Mouse (Mus musculus) adrenal gland, postnatal 36 days (tissue): Measurements from ENCODE around the gene Pgrmc2. TPM values are rescaled to one million over a fixed set of nuclear protein-coding genes. Genes with fewer than 3 reads are reported as not detected.
A peak's percentile ranks its signal among the peaks of the same experiment; 100 is the strongest.

Source experiments
- DNase-seq, 2 experiments: peaks; one replicate each; pipeline ENCODE4 v3.0.0; 2021; ENCODE audit warnings: mixed read lengths in 1 of 2
- total RNA-seq, 2 experiments: library from RNA; stranded (reverse); gene quantifications; 2 replicates each; pipeline ENCODE4 v1.2.3; 2021

Gene Pgrmc2
- total RNA-seq, 2 experiments from 2014 or later: 59.1 to 59.3 TPM

GRCm38 (mm10) chr3:41075376-41075775, 7.5 kb downstream of the Pgrmc2 start:
- no peak for DNase-seq

- DNase-seq: no peak
These were observed 12.3 kb downstream of the Pgrmc2 start for GRCm38 (mm10) chr3:41070519-41070918.

DNA sequence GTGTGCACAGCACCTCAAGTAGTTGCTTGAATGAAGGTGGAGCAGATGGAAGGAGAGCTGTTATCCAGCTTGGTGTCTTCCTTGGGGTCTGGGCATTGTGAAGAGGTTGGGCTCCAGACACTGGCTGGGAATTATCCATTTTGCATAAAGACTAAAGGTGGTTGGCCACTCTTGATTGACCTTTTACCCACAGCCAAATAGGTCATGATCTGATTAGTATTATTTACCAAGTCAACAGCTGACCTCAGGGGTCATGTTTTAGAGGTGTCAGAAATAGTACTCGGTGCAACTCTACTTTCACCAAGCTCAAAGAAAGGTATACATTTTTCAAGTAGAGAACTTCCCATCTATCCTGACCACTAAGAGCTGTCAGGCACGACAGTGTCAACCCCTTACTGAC, 17.5 kb downstream of the Pgrmc2 start:
- DNase-seq: no peak

DNA sequence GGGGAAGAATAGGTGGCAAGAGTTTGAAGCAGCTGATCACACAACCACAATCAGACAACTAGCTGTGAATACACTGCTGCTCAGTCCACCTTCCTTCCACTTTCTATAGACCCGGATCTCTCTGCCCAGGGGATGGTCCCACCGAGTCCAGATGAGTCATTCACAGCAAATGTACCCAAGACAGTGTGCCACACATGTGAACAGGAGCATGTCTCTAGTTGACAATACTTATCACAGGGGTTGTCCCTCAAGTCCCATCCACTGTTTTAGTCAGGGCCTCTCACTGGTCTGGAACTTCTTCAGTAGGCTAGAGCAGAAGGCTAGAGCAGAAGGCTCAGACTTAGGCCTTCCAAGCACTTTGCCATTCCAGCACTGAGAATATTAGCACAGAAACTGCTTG, 20.1 kb downstream of the Pgrmc2 start:
- no peak for DNase-seq

DNA sequence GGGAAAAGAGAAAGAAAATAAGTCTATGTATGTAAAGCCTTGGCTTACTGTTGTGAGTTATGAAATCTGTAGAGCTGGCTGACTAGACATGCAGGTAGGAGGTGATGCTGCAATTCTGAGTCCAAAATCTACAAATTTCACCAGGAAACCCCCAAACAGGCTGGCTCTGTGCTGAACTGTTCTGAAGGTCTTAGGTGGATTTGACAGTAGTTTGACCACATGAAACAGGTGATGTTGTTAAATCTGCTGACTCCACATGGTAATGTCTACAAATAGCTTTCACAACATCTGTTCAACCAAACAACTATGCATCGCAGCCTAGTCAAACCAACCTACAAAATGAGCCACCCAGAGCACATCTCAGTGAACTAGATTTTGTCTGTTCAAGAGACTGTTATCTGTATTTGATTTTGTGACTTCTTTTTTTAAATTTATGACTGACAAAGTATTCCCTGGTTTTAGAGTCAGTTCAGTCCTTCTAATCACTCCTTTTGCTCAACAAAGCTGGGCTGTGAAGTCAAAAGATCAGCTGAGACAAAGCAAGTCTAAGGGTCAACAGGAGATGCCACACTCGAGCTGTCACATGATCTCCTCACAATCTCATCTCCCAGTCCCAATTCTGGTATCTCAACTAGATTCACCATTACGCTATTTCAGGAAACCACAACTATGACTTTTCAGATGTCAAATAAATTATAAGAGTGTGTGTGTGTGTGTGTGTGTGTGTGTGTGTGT, 20.8 kb downstream of the Pgrmc2 start:
- no peak for DNase-seq

GRCm38 (mm10) chr3:41059249-41059648, 23.6 kb downstream of the Pgrmc2 start:
- DNase-seq: no peak

DNA sequence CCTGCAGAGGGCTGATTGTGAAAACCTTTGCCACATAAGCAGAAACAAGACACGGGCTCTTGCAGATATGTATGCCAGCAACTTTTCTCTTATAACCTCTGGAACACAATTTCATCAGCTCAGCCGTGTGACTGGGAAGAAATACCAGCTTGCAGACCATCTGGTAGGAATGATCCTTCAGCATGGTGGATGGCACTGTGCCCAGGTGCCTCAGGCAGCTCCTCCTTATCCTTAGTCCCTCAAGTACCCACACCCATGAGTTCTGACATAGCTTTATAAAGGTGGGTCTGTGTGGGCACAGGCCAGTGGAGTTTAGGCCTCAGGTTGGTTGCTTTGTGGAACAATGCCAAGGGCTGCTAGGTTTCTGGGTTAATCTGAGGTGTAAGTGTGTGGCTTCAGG, 24.5 kb downstream of the Pgrmc2 start:
- peak; percentile 6 to 44 for DNase-seq

DNA sequence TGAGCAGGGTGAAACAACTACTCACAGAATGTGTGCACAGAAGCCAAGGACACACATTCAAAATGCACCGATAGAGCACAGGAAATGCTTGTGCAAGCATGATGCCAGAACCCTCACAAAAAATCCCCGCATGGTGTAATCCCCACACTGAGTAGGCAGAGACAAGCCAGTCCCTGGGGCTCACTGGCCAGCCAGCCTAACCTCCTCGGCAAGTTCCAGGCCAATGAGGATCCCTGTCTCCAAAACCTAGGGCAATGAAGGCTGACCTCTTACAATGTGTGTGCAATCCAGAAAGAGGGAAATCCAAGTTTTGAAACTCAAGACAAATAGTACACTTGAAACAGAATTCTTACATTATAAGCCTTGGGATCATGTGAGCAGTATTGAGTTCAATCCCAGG, 29.5 kb downstream of the Pgrmc2 start:
- DNase-seq: peak in 1 of 2 experiments; percentile 42

GRCm38 (mm10) chr3:41047838-41048237, 35.0 kb downstream of the Pgrmc2 start:
- DNase-seq: no peak

DNA sequence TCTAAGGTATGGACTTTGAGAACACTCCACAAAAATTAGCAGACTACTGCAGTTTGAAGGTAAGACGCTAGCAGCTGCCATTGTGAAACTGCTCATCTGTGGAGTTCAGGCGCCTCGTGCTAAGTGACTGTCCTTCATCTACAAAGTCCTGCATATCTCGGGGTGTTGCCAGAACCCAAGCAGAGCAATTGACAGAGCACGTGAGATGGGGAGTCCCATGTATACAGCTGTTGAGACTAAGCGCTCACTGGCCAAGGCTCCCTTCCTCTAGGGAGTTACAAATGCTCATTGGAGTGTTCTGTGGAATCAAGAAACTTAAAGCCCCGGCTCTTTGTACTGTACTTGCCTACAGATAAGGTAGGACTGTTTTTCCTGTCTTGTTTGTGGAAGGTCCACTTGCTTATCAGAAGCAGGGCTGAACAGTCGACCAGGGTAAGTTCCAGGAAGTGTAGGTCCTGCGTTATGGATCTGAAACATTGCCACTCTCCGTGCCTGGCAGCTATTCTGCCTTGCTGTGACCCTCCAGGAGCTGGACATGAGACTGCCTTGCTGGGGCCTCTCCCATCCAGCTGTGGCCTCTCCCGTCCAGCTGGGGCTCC, 39.0 kb downstream of the Pgrmc2 start:
- DNase-seq: no peak

GRCm38 (mm10) chr3:41042195-41042938, 40.5 kb downstream of the Pgrmc2 start:
- peak in 1 of 2 experiments; percentile 28 for DNase-seq

DNA sequence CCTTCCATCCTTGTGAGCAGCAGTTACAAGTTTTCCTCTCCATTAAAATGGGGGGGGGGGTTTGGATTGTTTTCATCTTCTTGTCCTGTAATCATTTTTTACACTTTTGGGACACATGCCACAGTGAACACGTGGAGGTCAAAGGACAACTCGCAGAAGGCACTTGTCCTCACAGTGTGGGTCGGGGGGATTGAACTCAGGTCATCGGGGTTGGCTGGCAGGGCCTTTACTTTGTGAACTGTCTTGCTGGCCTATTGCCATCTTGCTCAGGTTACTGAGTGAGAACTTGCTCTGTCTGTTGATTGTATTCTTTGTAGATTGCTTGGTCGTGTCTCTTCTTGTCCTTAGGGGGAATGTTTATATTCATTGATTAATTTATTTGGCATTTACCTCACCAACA, 41.6 kb downstream of the Pgrmc2 start:
- DNase-seq: no peak

DNA sequence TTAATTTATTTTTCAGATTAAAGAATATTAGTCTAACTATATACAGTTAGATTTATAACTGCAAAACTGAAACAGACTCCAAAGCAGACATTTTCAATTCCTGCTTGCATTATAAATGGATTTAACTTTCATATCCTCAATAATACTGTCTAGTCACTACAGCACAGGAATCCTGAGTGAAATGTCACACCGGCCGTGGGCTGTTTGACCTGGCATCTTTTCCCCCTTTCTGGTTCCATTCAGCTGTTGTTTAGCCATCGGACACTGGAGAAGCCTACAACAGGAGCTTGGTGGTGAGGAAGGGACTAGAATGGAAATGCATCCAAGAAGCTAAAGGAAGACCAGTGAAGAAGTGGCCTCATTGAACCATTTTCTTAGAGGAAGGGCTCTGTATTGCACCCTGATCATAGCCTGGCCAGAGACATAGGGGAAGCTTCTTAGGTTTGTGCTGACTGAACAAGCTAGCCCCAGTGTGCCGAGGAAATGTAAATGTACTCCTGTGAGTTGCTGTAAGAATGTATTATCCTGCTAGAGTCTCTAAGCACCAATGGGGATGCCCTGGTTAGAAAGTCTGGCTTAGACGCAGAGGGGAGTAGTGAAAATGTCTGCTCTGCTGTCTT, 44.4 kb downstream of the Pgrmc2 start:
- no peak for DNase-seq

GRCm38 (mm10) chr3:41031286-41032210, 51.3 kb downstream of the Pgrmc2 start:
- DNase-seq: no peak

DNA sequence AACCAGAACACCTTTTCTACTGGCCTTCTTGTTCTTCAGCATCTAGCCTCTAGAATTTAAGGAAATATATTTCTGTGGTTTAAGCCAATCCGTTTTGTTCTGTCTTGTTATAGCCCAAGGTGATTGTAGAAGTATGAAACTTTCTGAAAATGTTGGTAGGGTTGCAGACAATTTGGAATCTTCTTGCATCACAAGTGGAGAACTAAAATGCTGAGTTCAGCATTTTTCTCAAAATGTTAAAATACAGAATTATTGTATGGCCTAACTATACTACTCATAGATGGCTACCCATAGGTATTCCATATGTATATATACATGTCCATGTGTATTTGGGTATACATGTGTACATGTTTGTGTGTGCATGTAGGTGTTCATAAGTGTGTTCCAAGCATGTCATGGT, 52.1 kb downstream of the Pgrmc2 start:
- no peak for DNase-seq

DNA sequence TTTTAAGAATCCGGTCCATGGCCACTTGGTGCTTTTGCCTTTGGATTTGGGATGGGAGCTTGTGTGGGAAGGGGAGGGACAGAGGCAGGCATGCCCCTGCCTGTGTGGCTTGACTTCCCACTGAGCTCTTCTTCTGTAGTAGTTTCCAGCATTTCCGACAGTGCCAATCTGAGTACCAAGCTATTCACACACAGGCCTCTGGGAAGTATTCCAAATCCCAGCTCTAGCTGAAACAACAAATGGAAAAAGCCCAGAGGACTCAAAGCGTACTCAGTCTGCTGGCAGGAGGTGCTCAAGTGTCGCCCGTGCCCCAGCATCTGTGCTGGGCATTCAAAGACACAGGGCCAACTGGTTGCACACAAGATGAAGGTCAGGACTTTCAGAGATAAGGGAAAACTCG, 60.9 kb downstream of the Pgrmc2 start:
- peak; percentile 6 to 29 for DNase-seq

- DNase-seq: no peak
These were observed 62.2 kb downstream of the Pgrmc2 start for GRCm38 (mm10) chr3:41020687-41021086.

DNA sequence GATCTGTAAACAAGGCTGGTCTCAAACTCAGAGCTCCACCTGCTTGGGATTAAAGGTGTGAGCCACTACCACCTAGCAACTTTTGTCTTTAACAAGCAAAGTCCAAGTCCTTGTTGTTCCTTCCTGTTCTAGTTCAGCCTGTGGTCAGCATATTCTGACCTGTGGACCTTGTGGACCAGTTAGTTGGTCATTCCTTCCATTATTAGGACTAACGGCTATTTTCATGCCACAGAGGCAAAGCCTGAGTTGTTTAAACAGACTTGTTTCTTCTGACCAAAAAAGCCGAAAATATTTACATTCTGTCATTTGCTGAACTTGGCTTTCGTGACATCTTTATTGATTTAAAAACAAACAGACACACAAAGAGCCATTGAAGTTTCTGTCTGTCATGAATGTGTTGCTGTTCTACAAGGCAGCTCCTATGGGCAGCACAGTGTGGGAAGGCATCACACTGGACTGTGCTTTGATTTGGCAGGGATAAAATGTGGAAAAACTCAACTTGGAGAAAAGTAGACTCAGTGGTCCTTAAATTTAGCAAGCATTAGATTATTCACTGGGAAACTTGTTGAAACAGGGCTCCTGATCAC, 64.7 kb downstream of the Pgrmc2 start:
- DNase-seq: no peak
